Mouse (Mus musculus): ENCODE measurements around the gene Dnajc2.

GRCm38 (mm10) chr5:21735100-21735499 is 50.0 kb downstream of the Dnajc2 start:
- TF ChIP-seq CTCF (IDR thresholded peaks at IDR 0.05; ENCODE audit: low read depth, low read length) (no peak), EP300 (IDR thresholded peaks at IDR 0.05; ENCODE audit: insufficient read depth, low read depth, low read length) (no peak)

Data from ES-Bruce4 (cell line).